Mouse (Mus musculus): ENCODE results near the gene BC017158.

- no peak for TF ChIP-seq POLR2A (IDR thresholded peaks at IDR 0.05; ENCODE audit: insufficient read length, low read depth)
- no peak for TF ChIP-seq CEBPB (IDR thresholded peaks at IDR 0.05; ENCODE audit: insufficient read depth, poor library complexity, severe bottlenecking)
- TF ChIP-seq E2F4 (IDR thresholded peaks at IDR 0.05; ENCODE audit: insufficient read depth): no peak
- TF ChIP-seq MYOG (IDR thresholded peaks at IDR 0.05; ENCODE audit: control insufficient read depth in 1 of 3, insufficient read depth in 1 of 3, insufficient read length in 2 of 3, low read depth in 2 of 3): no peak
- no peak for TF ChIP-seq MAX (IDR thresholded peaks at IDR 0.05; ENCODE audit: low read depth)
- no peak for TF ChIP-seq REST (IDR thresholded peaks at IDR 0.05; ENCODE audit: insufficient read depth, insufficient read length)
- TF ChIP-seq USF1 (IDR thresholded peaks at IDR 0.05; ENCODE audit: low read depth): no peak
Observed at GRCm38 (mm10) chr7:128346522-128346921, 48.6 kb upstream of the BC017158 start.

All from myocyte (in vitro differentiated cells).